Mouse (Mus musculus) forebrain, embryonic 13.5 days (tissue): ENCODE data around the gene Lrfn5. TPM values are rescaled to one million over a fixed set of nuclear protein-coding genes. Genes with fewer than 3 reads are reported as not detected.
A peak's percentile ranks its signal among the peaks of the same experiment; 100 is the strongest.

Source experiments
- ATAC-seq: fragments of 200-750 bp; cut with Nextera tagmentation; 2 replicates; pipeline ENCODE4 v1.8.0; 2017
- H3K27ac ChIP-seq: fragments of 300-500 bp; sonication (generic); 2 replicates; pipeline ENCODE4 v1.5.1; 2015; ENCODE audit warnings: inconsistent platforms, mild to moderate bottlenecking, moderate library complexity
- H3K27me3 ChIP-seq: fragments of 300-500 bp; sonication (generic); 2 replicates; pipeline ENCODE4 v1.6.1; 2015; ENCODE audit warnings: mild to moderate bottlenecking, inconsistent platforms
- H3K36me3 ChIP-seq: fragments of 300-500 bp; sonication (generic); 2 replicates; pipeline ENCODE4 v1.6.1; 2015; ENCODE audit warnings: mild to moderate bottlenecking, inconsistent platforms; ENCODE audit not compliant: poor library complexity, severe bottlenecking
- H3K4me1 ChIP-seq: fragments of 300-500 bp; sonication (generic); 2 replicates; pipeline ENCODE4 v1.6.1; 2015; ENCODE audit warnings: inconsistent platforms
- H3K4me2 ChIP-seq: fragments of 300-500 bp; sonication (generic); 2 replicates; pipeline ENCODE4 v1.6.1; 2015; ENCODE audit warnings: inconsistent platforms, mild to moderate bottlenecking, moderate library complexity
- H3K4me3 ChIP-seq: fragments of 300-500 bp; sonication (generic); 2 replicates; pipeline ENCODE4 v1.5.1; 2015; ENCODE audit warnings: mild to moderate bottlenecking, inconsistent platforms
- H3K9ac ChIP-seq: fragments of 300-500 bp; sonication (generic); 2 replicates; pipeline ENCODE4 v1.6.1; 2015; ENCODE audit warnings: mild to moderate bottlenecking, inconsistent platforms
- H3K9me3 ChIP-seq: fragments of 300-500 bp; sonication (generic); replicated peaks from 2 replicates; pipeline ENCODE4 v1.6.1; 2016; ENCODE audit warnings: inconsistent platforms
- WGBS: fragments of 180-500 bp; shearing (Covaris S2); methylation state at CpG from one replicate; pipeline ENCODE4 v1.1.7; 2015; 5-methylcytosine and 5-hydroxymethylcytosine counted together
- polyA plus RNA-seq: library from polyadenylated mRNA; unstranded; fragments of >200 nt; fragmentation: Nextera tagmentation; extraction: Ambion mirVana; gene quantifications from 2 replicates; pipeline ENCODE4 v1.2.1, GENCODE M21; 2015

Lrfn5 gene
- polyA plus RNA-seq, 1 experiment from 2014 or later: 24.5 TPM

DNA sequence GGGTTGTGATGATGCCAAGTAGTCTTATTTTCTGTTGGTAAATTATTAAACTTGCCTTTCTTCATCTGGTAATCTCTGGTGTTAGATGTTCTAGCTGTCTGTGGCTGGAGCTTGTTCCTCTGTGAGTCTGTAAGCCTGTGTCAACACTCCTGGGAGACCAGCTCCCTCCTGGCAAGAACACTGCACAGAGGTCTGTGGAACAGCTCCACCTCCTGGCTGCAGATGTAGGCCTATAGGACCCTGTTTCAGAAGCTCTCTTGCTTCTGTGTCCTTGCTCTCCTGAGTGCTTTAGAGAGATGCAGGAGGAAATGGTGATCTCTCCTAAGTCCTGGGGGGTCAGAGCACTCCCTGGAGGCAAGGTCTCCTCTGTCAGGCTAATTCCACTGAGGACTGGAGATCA is 200.2 kb downstream of the Lrfn5 start:
- Histone ChIP-seq H3K4me2 (no peak overlapping the region), H3K27ac (no peak overlapping the region), H3K4me3 (no peak overlapping the region), H3K4me1 (no peaks in the 10 kb centered on the region), H3K9me3 (no peaks in the 10 kb centered on the region), H3K9ac (no peak overlapping the region), H3K27me3 (no peaks in the 10 kb centered on the region), H3K36me3 (no peaks in the 10 kb centered on the region)
- no peak for ATAC-seq

DNA sequence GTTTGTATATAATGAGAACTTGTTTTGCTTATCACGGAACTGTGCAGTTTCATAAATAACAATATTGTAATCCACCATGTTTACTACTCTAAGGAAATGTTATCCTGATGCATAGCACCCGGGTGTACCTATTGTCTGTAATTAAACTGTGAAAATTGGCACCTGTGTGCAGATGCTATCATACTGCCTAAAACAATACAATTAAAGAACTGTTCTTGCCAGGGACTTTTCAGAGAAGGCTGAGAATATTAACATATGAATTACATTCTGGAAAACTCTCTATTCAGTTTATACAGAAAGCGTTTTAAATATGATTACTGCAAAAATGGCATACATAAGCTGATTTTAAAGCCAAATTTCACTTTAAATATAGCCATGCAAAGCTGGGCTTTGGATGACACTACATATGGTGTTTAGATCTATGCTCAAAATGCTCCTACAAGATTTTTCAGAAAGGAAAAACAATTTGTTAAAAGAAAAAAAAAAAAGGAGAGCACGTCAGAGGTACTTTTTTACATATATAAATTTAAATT is 284.2 kb downstream of the Lrfn5 start:
- no peak overlapping the region for H3K4me3 ChIP-seq
- H3K36me3 ChIP-seq: no peaks in the 10 kb centered on the region
- H3K27me3 ChIP-seq: no peaks in the 10 kb centered on the region
- H3K9ac ChIP-seq: no peak overlapping the region
- no peak overlapping the region for H3K27ac ChIP-seq
- H3K4me2 ChIP-seq: no peak overlapping the region
- no peak; the same call in 1 of the 2 replicates for ATAC-seq
- no peaks in the 10 kb centered on the region for H3K4me1 ChIP-seq
- 75% methylated on average over 4 of the region's 4 CpGs for WGBS
- no peaks in the 10 kb centered on the region for H3K9me3 ChIP-seq

DNA sequence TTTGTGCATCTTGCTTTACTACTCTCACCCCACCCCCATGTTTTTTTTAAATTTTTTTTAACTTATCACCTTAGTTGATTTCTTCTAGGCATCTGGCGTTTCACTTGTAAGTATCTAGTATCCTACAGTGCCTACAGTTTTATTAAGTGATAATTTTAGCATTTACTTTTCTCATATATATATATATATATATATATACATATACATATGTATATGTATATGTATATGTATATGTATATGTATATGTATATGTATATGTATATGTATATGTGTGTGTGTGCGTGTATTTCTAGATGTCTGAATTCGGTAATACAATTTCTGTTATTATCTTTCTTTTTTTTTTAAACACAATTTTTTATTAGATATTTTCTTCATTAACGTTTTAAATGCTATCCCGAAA is 300.7 kb downstream of the Lrfn5 start:
- Histone ChIP-seq H3K9ac (no peak overlapping the region), H3K4me3 (no peak overlapping the region), H3K9me3 (no peaks in the 10 kb centered on the region), H3K36me3 (no peaks in the 10 kb centered on the region), H3K4me1 (no peaks in the 10 kb centered on the region), H3K27ac (no peak overlapping the region), H3K27me3 (no peaks in the 10 kb centered on the region), H3K4me2 (no peak overlapping the region)
- ATAC-seq: no peak
- WGBS: 92% methylated on average over 5 of the region's 5 CpGs

DNA sequence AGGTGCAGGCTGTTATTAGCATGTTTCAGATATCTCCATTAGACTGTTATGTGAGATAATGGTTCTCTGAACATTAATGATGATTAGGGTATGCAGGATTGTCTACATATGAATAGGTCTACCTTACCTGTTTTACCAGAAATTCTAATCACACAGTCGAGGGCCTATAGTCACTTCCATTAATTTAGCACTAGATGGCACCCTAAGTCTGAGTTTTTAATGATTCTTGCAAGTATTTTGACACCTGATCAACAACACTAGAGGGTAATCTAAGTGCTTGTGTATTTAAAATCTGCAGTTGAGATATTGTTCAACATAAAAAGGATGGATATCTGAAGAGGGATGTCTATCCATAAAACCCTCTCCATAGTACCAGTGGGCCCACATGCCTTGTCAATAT is 303.4 kb downstream of the Lrfn5 start:
- H3K9ac ChIP-seq: no peak overlapping the region

DNA sequence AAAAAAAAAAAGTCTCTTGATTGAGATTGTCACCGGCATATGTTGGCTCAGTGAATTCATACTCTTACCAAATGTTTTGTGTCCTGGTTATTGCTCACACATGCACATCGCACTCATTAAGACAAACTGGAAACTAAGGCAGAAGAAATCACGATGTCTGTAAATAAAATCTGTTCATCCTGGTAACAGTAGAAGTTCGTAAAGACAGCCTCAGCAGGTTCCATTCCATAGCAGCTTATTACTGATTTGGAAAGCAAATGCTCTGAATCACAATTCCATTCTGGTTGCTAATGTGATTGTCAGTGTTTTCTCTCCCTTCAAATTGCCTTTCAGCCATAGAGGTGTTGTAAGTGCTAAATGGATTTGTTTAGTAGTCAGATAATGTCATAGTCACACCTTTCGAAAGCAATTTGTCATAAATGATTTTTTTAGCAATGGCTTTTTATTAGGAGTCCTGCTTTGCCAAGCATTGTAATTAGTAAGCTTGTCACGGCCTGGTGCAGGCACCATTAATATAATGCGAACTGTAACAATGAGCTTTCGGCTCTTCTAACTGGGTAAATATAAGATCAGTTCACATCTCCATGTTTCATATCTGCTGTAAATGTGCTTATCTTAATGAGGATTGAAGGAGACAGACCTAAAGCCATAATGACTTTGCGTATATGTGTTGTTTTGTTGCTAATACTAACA is 319.8 kb downstream of the Lrfn5 start:
- no peaks in the 10 kb centered on the region for H3K4me1 ChIP-seq
- no peaks in the 10 kb centered on the region for H3K9me3 ChIP-seq
- no peak overlapping the region for H3K27ac ChIP-seq
- no peak overlapping the region for H3K4me3 ChIP-seq
- peak; percentile 62; the same call in 1 of the 2 replicates for ATAC-seq
- no peak overlapping the region for H3K4me2 ChIP-seq
- 81% methylated on average over 9 of the region's 9 CpGs for WGBS
- no peaks in the 10 kb centered on the region for H3K36me3 ChIP-seq
- H3K27me3 ChIP-seq: no peaks in the 10 kb centered on the region
- H3K9ac ChIP-seq: no peak overlapping the region

More for the DNA sequence above, 303.4 kb downstream of the Lrfn5 start:
- H3K36me3 ChIP-seq: no peaks in the 10 kb centered on the region
- H3K4me2 ChIP-seq: no peak overlapping the region
- no peaks in the 10 kb centered on the region for H3K9me3 ChIP-seq
- ATAC-seq: no peak
- no peak overlapping the region for H3K4me3 ChIP-seq
- no peaks in the 10 kb centered on the region for H3K4me1 ChIP-seq
- no peak overlapping the region for H3K27ac ChIP-seq
- 7% methylated on average over 1 of the region's 1 CpGs for WGBS
- H3K27me3 ChIP-seq: no peaks in the 10 kb centered on the region

DNA sequence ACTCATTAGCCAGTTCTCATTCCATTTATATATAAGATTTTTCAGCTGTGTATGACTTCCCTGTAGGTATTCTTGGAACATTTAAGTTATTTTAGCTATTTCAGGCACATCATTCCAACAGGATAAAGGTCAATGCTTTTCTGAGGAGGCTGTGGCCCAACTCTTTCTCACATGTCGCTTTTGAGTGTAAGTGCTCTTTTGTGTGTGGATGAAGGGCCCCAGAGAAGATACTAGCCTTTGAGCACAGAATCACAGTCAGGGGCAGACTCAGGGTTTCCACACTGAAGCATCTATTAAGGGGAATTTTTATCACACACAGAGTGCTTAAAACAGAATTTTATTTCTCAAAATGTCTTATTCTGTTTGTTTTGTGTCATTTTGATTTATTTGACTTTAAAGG is 331.2 kb downstream of the Lrfn5 start:
- H3K9ac ChIP-seq: no peak overlapping the region
- H3K4me1 ChIP-seq: no peaks in the 10 kb centered on the region
- ATAC-seq: no peak
- 32% methylated on average over 1 of the region's 1 CpGs for WGBS
- no peaks in the 10 kb centered on the region for H3K27me3 ChIP-seq
- H3K4me2 ChIP-seq: no peak overlapping the region
- H3K4me3 ChIP-seq: no peak overlapping the region
- no peak overlapping the region for H3K27ac ChIP-seq
- no peaks in the 10 kb centered on the region for H3K9me3 ChIP-seq
- H3K36me3 ChIP-seq: no peaks in the 10 kb centered on the region
